Mouse (Mus musculus): ENCODE measurements around the gene Piga.

Piga gene

DNA sequence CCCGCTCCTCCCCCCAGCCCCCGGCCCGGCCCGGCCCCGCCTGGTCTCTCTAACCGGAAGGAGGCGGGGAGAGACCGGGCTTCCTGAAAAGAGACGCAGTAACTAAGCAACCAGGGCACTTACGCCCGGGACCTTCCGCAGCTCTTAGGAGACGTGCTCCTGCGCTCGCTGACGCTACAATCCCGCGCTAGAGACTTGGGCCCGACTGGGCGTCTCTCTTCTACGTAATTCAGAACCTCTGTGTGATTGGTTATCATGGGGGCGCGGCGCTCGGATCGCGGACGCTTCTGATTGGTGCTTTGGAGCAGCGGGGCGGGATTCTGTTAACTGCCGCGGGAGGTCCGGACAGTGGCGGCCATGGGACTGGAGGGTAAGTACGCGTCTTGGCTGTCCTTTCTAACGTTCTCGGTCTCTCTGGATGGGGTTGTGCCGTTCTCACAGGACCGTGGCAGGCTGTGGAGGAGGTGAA is at the start of gene Piga:
Gene Piga (plus strand): TSS at position 317 of the 469 bp plus-strand sequence.
- peak; percentile 97 for DNase-seq

DNA sequence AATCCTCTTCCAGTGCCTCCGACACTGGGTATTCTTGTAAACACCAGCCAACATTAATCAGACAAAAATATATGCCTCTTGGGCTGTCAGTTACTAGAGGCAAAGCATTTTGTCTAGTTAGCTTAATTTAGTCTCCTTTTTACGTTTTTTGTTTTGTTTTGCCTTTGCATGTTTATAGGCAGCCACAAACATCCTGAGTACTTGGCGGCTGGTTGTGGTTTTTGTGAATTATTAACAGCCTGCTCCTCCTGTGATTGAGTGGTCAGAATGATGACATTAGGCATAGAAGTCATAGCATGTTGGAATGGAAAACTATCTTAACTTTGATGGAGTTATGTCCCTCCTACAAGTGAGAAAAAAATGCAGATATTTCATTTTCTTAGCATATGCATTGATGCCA is 49.0 kb upstream of the Piga start:
- DNase-seq = peak; percentile 65

DNA sequence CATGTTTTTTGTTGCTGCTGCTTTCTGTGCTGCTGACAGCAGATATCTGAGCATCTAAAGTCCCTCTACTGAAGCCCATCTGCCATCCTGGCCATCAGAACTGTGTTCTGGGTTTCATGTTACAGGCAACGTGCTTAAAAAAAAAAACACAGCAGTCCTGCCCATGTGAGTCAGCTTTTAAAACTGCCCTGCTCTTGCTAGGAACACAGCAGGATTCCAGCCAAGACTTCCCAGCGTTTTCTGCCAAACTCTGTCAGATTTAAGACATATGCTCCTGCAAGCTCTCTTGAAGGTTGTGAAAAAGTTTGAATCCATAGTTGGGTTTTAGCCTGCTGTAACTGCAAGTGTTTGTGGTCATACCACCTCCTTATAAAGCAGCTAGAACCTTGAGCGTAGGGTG is 46.5 kb upstream of the Piga start, which contains the start of gene Vegfd:
Gene Vegfd (plus strand): TSS at position 298 of the 400 bp plus-strand sequence.
- peak; percentile 48 for DNase-seq

DNA sequence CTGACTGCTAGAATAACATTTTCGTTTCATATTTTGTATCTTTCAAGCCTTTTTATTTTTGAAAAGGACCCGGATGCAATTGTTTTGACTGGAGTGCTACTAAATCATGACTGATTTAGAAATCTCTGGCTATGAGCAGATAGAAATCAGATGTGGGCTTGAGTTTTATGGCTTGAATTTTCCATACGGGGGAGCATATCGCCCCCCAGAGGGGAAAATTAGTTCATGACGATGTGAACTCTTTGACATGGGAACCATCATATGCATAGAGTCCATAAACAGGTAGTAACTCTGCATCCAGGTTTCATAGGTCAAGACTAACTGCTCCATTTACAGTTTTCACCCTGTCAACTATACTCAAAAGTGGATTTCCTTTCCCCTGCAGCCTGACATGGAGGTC is 45.0 kb upstream of the Piga start:
- peak; percentile 26 for DNase-seq

DNA sequence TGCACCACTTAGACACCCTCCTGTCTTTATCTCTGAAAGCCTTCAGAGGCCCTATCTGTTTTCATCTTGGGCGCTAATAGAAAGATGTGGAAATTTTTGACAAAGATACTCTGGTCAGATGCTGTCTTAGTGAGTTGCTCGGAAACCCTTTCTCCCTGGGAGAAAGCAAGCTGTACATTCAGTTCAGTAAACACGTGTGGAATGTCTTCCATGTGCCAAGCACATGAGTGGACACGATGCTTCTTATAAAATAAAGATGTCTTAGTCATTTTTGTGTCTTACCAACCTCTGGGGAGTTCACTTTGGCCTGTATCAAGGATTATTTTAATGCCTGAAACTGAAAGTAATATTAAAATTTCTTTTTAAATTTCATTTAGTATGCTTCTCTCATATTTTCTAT is 39.9 kb upstream of the Piga start:
- DNase-seq = no peak

DNA sequence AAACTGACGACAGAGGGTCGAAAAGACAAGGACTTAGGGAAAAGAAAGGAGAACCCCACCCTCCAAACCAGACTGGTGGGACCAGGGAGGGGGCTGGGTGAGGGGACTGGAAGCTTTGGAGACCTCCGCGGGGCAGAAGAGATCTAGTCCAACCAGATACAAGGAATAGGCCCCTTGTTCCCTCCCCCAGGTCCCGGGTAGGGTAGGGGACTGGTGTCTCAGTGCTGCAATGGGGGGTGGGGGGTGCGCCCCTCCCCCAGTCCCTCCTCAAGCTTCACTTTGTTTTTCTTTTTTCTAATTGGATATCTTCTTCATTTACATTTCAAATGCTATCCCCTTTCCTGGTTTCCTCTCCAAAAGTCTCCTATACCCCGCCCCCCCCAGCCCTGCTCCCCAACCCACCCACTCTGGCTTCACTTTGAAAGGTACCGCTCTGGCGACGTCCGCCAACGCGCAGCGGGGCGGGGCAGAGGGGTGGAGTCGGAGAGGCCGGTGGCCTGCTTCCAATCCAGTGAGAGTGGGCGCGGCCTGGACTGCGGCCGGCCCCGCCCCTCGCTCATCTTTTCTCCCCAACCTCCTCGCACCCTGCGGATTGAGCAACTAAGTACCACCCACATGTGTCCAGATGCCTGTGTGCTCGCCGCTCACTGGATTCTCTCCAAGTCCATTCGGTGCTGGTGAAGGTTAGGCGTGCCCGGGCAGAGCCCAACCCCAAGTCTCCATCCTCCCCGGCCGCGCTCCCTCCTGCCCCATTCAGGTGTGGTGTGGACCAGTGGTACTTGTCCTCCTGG is 37.8 kb upstream of the Piga start:
- DNase-seq = peak; percentile 69

DNA sequence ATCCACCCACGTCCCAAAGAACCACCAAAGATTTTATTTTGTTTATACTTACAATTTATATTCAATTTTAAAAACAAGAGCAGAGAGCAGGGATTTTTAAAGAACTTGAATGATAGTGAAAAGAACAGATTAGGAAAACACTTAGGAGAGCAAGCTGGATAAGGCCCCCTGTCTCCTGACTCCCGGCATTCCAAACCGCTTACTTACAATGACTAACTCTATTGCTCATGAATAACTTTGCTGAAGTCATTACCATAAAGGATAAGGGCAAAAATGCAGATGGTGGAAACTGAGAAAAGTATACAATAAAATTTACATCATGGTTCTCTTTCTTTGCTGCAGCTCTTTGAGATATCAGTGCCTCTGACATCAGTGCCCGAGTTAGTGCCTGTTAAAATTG is 25.5 kb upstream of the Piga start:
- no peak for DNase-seq

DNA sequence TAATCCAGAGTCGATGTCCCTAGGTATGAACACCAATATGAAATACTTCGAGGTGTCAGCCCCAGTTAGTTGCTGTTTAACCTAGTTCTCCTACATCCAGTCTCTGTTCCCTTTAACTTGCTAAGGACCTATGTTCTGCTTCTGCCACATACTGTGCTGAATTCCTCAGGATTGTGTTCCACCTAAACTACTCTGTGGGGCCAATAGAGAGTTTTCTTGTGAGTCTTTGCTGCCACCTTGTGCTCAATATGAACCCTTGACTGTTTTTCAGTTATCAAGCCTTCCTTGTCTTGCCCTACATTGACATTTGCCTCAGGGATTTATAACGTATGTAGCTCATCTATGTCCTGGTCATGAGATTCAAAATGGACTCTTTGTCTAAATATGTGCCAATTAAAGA is 21.1 kb upstream of the Piga start:
- peak; percentile 22 for DNase-seq

DNA sequence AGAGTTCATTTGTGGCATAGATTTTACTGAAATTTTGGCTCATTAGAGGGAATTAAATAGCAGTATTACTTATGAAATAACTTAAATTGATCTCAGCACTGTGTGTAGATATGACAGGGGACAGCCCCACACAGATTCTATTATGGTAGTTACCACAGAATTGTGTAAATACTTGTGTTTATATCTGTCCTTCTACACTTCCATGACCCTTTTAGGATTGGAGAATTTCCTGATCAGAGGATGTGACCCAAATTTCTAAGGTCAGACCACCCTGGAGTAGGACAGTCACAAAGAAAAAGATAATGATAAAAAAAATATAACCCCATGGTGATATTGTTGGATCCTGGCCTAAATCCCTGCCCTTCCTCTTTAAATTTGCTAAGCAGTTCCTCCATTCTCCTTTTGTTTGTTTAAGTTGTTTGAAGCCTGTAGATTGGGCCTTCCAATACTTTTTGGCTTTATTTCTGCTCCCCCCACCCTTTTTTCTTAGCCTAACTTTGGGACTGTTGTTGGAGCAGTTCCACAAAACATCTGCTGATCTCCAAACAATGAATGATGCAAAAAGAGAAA is 14.4 kb upstream of the Piga start:
- DNase-seq = no peak

DNA sequence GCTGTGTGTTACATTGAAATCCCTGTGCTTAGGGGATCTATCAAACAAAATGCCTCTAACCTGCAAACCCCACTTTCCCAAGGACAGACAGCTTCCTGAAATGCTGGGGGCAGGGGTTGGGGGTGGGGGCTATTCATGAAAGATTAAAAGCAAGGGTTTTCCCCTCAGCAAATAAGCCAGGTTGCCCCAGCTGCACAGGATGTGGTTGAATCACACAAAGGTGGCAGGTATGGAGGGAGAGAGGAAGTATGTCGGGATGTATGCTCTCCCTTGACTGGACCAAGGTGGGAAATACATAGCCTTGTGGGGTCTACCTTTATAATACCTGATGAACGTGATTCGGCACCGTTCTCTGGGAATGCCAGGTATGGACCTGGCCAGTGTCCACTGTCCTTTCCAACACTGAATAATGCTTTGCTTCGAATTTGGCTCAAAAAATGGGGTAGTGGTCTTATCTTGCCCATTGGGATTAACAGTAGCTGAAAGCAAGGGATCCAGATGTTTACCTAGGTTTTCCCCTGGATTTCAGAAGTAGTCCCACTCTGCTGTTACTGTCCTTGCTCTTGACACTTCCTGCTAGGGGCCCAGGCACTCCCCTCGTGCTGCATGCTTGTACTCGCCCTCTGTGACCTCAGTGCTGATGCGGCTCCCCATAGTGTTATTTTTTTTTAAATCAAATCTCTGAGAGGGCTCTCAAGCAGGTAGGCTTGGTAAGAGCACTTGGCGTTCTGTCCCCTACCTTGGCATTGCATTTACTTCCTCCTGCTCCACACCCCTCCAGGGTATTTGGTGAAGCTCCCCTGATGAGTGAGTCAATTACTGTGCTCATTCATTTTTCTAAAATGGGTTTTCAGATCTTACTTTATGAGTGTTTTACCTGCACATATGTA is 13.2 kb upstream of the Piga start:
- no peak for DNase-seq

DNA sequence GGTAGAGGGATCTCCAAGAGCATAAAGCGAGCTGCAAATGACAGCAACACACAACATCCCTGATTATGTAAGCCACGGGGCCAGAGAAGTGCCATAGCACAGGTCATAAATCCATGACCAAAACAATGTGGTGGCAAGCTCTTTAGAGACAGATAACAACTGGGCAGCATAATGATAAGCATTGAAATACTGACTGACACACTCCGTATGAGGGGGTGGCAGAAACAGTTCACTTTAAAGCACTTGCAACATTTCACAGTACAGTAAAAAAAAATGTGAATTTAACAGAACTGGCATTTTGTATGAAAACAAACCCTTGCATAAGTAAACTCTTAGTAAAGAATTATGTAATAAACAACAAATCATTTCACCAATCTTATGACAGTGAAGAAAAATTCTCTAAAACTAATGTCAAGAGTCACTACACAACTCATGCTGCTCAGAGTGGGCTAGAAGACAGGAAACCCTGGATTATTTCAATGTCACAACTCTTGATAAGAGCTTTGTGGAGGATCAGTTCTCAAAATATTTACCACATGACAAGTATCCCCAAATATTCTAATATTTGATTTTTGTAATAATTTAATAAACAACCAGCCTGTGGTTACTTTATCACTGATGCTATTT is 11.2 kb upstream of the Piga start:
- DNase-seq = no peak

DNA sequence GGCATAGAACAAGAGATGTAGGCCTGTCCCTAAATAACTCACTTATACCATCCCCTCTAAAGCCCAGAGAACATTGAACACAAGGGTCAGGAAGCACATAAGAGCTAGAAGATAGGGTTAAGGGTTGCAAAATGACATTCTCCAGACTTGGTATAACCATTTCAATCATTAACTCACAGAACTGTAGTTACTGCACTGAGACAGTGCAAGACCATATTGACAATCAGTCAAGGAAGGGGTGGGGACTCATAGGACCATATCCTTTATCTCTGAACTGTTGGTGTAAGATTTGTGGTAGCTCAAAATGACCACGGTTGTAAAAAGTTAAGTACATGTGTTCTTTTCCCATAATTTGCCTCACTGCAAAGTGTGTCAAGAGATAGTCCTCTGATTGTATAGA is 9.0 kb upstream of the Piga start:
- DNase-seq = no peak

DNA sequence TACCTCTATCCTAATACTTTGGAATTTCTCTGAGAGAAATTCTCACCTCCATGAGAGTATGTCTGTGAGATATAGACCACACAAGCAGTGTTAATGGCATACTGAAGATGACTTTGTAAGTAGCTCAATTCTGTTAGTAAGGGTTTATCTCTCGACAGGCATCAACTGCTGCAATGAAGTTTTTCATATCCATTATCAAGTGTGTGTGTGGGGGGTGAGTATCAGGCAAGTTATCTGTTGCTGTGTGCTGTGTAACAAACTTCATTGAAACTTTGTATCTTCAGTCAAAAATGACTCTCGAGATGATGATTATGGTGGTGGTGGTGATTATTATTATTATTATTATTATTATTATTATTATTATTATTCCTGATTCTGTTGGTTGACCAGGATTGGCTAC is 2.8 kb upstream of the Piga start:
- DNase-seq = no peak

DNA sequence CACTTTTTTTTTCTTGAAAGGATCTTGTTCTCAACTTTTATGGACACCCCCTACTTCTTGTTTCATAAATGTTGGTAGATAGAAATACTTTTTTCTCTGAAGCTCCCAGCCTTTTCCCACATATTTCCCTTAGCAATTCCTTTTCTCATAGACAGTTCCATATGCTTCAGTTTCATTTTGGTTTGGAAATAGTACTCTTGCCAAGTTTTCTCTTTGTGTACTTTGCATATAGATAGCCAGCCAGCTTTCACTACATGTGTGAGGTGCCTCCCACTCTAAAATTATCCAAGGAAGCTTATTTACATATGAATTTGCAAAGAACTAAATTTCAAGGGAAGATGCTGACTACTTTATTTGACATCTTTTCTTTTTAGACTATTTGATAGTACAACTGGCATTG is 1.6 kb upstream of the Piga start:
- DNase-seq = no peak

DNA sequence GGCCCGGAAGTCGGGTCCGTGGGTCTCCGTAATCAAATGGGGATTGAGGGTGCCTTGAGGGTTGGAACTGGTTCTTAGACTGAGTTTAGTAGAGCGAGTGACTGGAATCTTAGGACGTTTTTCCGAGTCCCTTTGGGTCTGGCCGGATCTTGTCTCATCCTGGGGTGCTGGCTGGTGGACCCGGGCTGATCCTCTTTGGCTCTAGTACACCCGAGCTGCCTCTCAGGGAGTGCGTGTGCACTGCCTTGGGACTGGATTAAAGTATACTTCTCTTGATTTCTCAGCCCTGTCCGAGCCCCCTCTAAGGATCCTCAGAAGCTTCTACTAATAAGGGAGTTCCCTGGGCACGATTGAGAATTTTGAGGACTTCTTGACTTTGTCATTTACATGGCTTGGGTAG is 368 bp downstream of the Piga start:
- DNase-seq = no peak

DNA sequence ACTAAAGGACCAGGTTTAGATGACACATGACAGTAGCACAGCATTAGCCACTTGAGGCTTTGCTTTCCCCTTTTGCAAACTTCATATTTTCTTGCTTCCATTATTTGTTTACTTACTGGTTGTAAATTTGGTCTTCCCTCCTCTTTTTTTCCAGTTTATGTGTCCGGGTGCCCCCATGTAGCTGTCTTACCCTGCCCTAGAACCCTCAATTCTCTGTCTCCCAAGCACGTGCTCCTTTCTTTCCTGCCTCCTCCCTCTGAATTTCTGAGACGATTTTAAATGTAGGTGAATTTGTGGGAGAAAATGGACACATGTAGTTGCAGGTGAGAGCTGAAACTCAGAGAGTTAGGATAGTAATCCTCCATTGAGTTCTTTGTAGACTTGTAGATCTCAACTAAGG is 931 bp downstream of the Piga start:
- DNase-seq = no peak

DNA sequence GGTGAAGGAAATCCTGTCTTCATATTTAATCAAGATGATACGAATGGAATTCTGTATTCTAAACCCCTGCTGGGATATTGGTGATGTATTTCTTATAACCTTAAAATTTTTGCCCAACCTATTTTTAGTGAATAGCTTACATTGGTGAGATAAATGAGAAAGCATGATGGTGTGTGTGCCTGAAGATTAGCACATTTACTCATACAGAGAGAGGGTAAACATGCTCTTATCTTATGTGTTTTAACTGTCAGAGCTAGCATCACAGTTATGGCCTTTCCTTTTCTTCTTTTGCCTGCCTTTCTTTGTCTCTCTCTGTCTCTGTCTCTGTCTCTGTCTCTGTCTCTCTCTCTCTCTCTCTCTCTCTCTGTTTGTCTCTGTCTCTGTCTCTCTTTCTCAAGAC is 5.2 kb downstream of the Piga start:
- DNase-seq = no peak

DNA sequence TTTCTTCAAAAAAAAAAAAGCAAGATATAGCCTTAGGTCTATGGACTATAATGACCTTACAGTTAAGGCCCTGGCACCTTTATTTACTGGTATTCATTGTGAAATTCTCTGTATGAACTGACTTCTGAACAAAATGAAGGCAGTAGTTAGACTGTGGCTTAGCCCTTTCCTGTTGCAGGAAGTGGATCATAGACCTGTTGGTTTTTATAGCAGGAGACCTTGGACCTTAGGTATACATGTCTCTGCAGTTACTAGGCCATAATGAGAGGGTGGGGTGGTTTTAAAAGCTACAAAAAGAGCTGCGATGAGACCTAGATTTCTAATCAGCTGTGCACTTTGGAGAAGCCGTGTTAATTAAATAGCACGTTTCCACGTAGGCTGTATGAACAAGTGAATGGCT is 7.7 kb downstream of the Piga start:
- DNase-seq = no peak

DNA sequence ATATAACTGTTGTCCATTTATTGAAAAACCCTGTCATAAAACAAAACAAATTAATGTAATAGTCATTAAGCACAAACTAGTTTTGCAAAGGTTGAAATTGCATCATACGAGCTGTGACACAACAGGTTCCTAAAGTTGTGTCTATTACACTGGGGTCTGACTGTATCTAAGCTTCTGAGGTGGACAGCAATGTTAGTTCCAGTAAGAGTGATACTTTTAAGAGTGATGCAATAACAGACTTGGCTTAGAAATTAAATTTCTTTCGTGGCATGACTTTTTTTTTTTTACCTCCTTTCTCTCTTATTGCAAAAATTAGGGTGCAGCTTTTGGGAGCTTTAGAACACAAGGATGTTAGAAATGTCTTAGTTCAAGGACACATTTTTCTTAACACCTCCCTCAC is 8.6 kb downstream of the Piga start:
- no peak for DNase-seq

DNA sequence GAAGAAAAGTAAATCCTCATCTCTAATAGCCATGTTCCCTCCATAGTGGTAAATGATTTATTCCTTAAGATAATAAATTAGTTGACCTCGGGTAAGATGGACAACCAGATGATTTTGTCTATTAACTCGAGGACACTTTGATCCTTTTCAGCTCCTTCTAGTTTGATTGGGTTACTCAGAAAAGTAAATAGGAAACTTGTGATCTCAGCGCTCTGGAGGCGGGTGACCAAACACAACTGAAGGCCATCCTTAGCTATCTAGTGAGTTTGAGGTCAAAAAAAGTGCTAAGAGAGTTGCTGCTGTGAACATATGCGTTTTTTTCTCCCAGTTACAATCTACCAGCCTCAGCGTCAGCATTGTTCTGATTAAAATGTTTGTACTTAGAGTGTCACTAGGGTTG is 11.0 kb downstream of the Piga start:
- DNase-seq = peak; percentile 70

DNA sequence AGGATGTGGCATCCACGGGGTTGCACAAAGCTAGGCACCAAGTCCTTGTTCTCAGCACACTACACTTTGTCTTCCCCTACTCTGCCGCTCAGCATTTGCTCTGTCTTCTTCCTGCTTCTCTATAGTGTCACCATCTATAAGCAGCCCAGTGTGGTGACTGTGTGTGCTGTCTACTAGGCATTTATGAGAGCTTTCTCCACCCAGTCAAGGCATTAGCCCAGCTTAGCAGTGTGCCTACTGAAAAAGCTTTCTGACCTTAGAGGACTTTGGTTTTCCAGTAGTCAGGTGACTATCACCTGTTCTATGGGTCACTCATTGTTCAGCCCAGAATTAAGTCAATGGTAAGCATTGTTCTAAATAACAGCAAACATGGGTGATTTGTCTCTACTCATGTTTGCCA is 11.5 kb downstream of the Piga start:
- peak; percentile 39 for DNase-seq

DNA sequence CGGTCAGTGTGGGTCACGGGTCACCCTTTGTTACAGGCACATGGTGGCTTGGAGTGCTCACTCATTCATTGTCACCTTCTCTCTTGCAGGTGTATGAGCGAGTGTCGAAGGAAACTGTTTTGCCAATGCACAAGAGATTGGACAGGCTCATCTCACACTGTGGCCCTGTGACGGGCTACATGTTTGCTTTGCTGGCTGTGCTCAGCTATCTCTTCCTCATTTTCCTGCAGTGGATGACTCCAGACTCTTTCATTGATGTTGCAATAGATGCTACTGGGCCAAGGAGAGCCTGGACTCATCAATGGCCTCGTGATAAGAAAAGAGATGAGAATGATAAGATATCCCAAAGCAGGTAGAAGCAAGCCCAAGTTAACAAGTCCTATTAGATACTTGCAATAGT is 12.0 kb downstream of the Piga start:
- no peak for DNase-seq

DNA sequence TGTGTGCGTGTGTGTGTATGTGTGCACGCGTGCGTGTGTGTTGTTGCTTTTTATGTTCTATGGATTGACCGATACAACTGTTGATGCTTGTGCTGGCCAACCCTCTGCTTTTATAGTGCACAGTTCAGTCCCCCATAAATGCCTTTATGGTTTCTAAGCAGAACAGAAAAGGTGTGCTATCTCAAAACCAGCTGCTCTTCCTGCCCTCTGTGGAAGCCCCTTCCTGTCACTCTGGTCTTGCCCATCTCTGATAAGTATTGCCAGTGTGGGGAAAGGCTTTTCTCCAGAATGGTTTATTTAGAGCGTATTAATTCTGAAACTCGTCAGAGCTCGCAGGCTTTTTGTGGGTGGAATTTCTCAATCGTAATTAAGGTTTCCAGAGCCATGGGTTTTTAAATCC is 13.1 kb downstream of the Piga start:
- no peak for DNase-seq

Measured in kidney, adult 9 months (tissue).